Mouse (Mus musculus) hindbrain, embryonic 16.5 days (tissue): Measurements from ENCODE around the gene Wbp11. TPM values are rescaled to one million over a fixed set of nuclear protein-coding genes. Genes with fewer than 3 reads are reported as not detected.
"Not testable (repeated sequence)": the region's sequence is repeated elsewhere in the genome, so short reads cannot be mapped to it uniquely, and the experiment has no call there.

Experiments used
- ATAC-seq: fragments of 200-750 bp; cut with Nextera tagmentation; 2 replicates; pipeline ENCODE4 v1.8.0; 2017; ENCODE audit warnings: moderate TSS enrichment, moderate library complexity
- H3K27ac ChIP-seq: fragments of 300-500 bp; sonication (generic); 2 replicates; pipeline ENCODE4 v1.5.1; 2014; ENCODE audit warnings: low read depth, mild to moderate bottlenecking, control low read depth, low read length, moderate library complexity
- H3K27me3 ChIP-seq: fragments of 300-500 bp; sonication (generic); replicated peaks from 2 replicates; pipeline ENCODE4 v1.6.1; 2014; ENCODE audit warnings: low read length; ENCODE audit not compliant: control insufficient read depth, insufficient read depth
- H3K36me3 ChIP-seq: fragments of 300-500 bp; sonication (generic); 2 replicates; pipeline ENCODE4 v1.6.1; 2014; ENCODE audit warnings: mild to moderate bottlenecking, low read length, moderate library complexity, mixed read lengths; ENCODE audit not compliant: control insufficient read depth, insufficient read depth
- H3K4me1 ChIP-seq: fragments of 300-500 bp; sonication (generic); 2 replicates; pipeline ENCODE4 v1.6.1; 2014; ENCODE audit warnings: low read depth, low read length; ENCODE audit not compliant: control insufficient read depth, insufficient read depth
- H3K4me2 ChIP-seq: fragments of 300-500 bp; sonication (generic); 2 replicates; pipeline ENCODE4 v1.6.1; 2014; ENCODE audit warnings: mild to moderate bottlenecking, low read length, control low read depth, moderate library complexity
- H3K4me3 ChIP-seq: fragments of 300-500 bp; sonication (generic); 2 replicates; pipeline ENCODE4 v1.5.1; 2014; ENCODE audit warnings: mild to moderate bottlenecking, low read length, control low read depth, moderate library complexity
- H3K9ac ChIP-seq: fragments of 300-500 bp; sonication (generic); 2 replicates; pipeline ENCODE4 v1.6.1; 2014; ENCODE audit warnings: low read depth, mild to moderate bottlenecking, control low read depth, low read length, moderate library complexity
- H3K9me3 ChIP-seq: fragments of 300-500 bp; sonication (generic); 2 replicates; pipeline ENCODE4 v1.6.1; 2014; ENCODE audit warnings: mild to moderate bottlenecking, low read length, moderate library complexity; ENCODE audit not compliant: control insufficient read depth
- WGBS: fragments of 180-500 bp; shearing (Covaris S2); extraction: QIAGEN DNeasy Blood & Tissue Kit; methylation state at CpG from one replicate; pipeline ENCODE4 v1.1.7; 2014; 5-methylcytosine and 5-hydroxymethylcytosine counted together
- polyA plus RNA-seq: library from polyadenylated mRNA; unstranded; fragments of >200 nt; fragmentation: Nextera tagmentation; extraction: Ambion mirVana; gene quantifications from 2 replicates; pipeline ENCODE4 v1.2.1, GENCODE M21; 2015

Wbp11 gene
- polyA plus RNA-seq, 1 experiment from 2014 or later = 65.6 TPM

DNA sequence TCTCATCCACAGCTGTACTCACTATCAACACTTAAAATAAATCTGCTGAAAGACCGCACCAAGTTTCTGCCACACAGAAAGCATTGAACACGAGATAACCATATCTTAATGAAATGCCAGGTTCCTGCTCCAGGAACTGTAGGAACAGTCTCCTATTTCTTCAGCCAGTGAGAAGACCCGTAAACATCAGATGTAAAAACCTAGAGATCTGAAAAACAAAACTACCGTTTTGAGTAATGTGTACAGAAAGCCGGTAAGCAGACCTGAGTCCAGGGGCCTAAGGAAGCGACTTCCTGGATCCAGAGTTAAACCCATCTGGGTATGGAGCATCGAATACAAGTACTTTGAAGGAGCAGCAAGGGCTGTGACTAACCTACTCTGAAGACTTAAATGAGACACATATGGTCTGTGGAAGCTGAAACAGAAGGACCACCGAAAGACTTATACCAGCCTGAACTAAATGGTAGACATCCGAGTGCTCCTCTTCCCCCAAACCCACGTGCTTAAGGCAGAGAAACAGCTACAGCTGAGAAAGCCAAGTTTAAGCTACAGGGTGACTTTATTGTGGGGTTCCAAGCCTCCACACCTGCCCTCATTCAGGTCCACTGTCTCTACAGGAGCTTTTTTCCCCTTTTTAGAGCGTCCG lies 24.8 kb downstream of the Wbp11 start:
- peak; percentile 12; the same call in 1 of the 2 replicates for ATAC-seq
- H3K4me3 ChIP-seq = peak overlapping the region; percentile 74
- H3K9ac ChIP-seq = peak overlapping the region; percentile 92
- H3K36me3 ChIP-seq = no peaks in the 10 kb centered on the region
- H3K27me3 ChIP-seq = no peaks in the 10 kb centered on the region
- H3K4me2 ChIP-seq = peak overlapping the region; percentile 91
- H3K9me3 ChIP-seq = no peaks in the 10 kb centered on the region
- WGBS = 21% methylated on average over 12 of the region's 12 CpGs
- peak overlapping the region; percentile 100 for H3K27ac ChIP-seq
- peaks cover 15% of the 10 kb centered on the region for H3K4me1 ChIP-seq

- Histone ChIP-seq H3K4me1 (peaks cover 11% of the 10 kb centered on the region), H3K36me3 (no peaks in the 10 kb centered on the region), H3K27me3 (no peaks in the 10 kb centered on the region), H3K9me3 (no peaks in the 10 kb centered on the region), H3K4me2 (no peak overlapping the region), H3K4me3 (no peak overlapping the region), H3K27ac (no peak overlapping the region), H3K9ac (no peak overlapping the region)
- no peak for ATAC-seq
- 87% methylated on average over 6 of the region's 6 CpGs for WGBS
These were observed 26.8 kb downstream of the Wbp11 start for GRCm38 (mm10) chr6:136801274-136801673.

DNA sequence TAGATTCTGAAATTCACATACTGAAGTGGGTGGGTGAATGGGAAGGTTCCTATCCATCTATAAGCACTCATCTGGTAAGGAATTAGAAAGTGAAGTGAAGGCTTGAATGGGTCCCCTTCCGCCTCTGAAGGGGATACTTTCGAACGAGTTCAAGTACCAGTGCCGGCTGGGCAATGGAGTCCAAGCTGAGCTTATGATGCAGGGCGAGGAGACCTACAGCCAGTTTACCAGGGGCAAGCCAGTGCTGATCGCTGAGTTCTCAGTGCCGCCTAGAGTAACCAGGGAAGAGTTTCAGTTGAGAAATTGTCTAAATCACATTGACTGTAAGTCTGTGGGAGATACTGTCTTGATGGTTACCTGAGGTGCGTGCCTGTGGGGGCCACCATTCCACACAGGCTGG lies 27.3 kb downstream of the Wbp11 start:
- H3K27ac ChIP-seq = no peak overlapping the region
- no peak for ATAC-seq
- no peak overlapping the region for H3K9ac ChIP-seq
- peaks cover 11% of the 10 kb centered on the region for H3K4me1 ChIP-seq
- H3K36me3 ChIP-seq = no peaks in the 10 kb centered on the region
- no peak overlapping the region for H3K4me2 ChIP-seq
- H3K9me3 ChIP-seq = no peaks in the 10 kb centered on the region
- H3K27me3 ChIP-seq = no peaks in the 10 kb centered on the region
- 92% methylated on average over 8 of the region's 8 CpGs for WGBS
- no peak overlapping the region for H3K4me3 ChIP-seq

GRCm38 (mm10) chr6:136797874-136798693 lies 29.9 kb downstream of the Wbp11 start:
- not testable (repeated sequence) for H3K9me3 ChIP-seq, H3K27ac ChIP-seq, H3K36me3 ChIP-seq, H3K9ac ChIP-seq, ATAC-seq, H3K4me2 ChIP-seq, H3K4me3 ChIP-seq, H3K27me3 ChIP-seq
- H3K4me1 ChIP-seq = peaks cover 12% of the 10 kb centered on the region
- 86% methylated on average over 3 of the region's 3 CpGs for WGBS

DNA sequence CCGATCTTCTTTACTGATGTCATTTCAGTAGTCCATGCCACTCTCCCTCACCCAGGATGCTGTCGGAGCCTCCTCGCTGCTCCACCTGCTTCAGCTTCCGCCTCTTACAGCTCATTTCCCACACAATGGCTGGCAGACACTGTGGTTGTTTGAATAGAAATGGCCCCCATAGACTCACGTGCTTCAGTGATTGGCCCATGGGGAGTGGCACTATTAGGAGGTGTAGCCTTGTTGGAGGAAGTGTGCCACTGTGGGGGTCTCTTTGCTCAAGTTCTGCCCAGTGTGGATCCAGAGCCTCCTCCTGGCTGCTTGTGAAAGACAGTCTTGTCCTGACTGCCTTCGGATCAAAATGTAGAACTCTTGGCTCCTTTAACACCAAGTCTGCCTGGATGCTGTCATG lies 32.2 kb downstream of the Wbp11 start:
- WGBS = 56% methylated on average over 6 of the region's 6 CpGs
- H3K36me3 ChIP-seq = no peaks in the 10 kb centered on the region
- no peak overlapping the region for H3K27ac ChIP-seq
- peaks cover 9% of the 10 kb centered on the region for H3K4me1 ChIP-seq
- H3K27me3 ChIP-seq = no peaks in the 10 kb centered on the region
- no peaks in the 10 kb centered on the region for H3K9me3 ChIP-seq
- no peak overlapping the region for H3K4me2 ChIP-seq
- H3K9ac ChIP-seq = no peak overlapping the region
- ATAC-seq = no peak
- H3K4me3 ChIP-seq = no peak overlapping the region

GRCm38 (mm10) chr6:136795110-136795509 lies 32.9 kb downstream of the Wbp11 start:
- no peak overlapping the region for H3K27ac ChIP-seq
- H3K27me3 ChIP-seq = no peaks in the 10 kb centered on the region
- H3K4me2 ChIP-seq = no peak overlapping the region
- peaks cover 9% of the 10 kb centered on the region for H3K4me1 ChIP-seq
- no peaks in the 10 kb centered on the region for H3K36me3 ChIP-seq
- ATAC-seq = no peak
- H3K9ac ChIP-seq = no peak overlapping the region
- WGBS = 53% methylated on average over 1 of the region's 1 CpGs
- no peaks in the 10 kb centered on the region for H3K9me3 ChIP-seq
- no peak overlapping the region for H3K4me3 ChIP-seq

GRCm38 (mm10) chr6:136793831-136794525 lies 34.1 kb downstream of the Wbp11 start:
- Histone ChIP-seq H3K4me2 (peak overlapping the region; percentile 69), H3K4me1 (peaks cover 9% of the 10 kb centered on the region), H3K27ac (no peak overlapping the region), H3K27me3 (no peaks in the 10 kb centered on the region), H3K9me3 (no peaks in the 10 kb centered on the region), H3K4me3 (peak overlapping the region; percentile 32), H3K36me3 (no peaks in the 10 kb centered on the region), H3K9ac (peak overlapping the region; percentile 6; the same call in 1 of the 2 replicates)
- WGBS = under 1% methylated on average over 21 of the region's 24 CpGs
- peak; percentile 48; the same call in 1 of the 2 replicates for ATAC-seq

GRCm38 (mm10) chr6:136792884-136793758 lies 34.9 kb downstream of the Wbp11 start:
- ATAC-seq = no peak
- Histone ChIP-seq H3K9ac (no peak overlapping the region), H3K4me1 (peaks cover 9% of the 10 kb centered on the region), H3K27me3 (no peaks in the 10 kb centered on the region), H3K36me3 (no peaks in the 10 kb centered on the region), H3K9me3 (no peaks in the 10 kb centered on the region), H3K4me3 (peak overlapping the region; percentile 32), H3K27ac (no peak overlapping the region), H3K4me2 (peak overlapping the region; percentile 69)
- 32% methylated on average over 16 of the region's 16 CpGs for WGBS
